Mouse (Mus musculus): ENCODE data around the gene Scrn1. TPM values are rescaled to one million over a fixed set of nuclear protein-coding genes. Genes with fewer than 3 reads are reported as not detected.

Gene Scrn1
- polyA plus RNA-seq, 1 experiment from 2014 or later = 96.6 TPM

GRCm38 (mm10) chr6:54462766-54463165, 103.5 kb downstream of the Scrn1 start:
- no peak overlapping the region for H3K27ac ChIP-seq
- H3K4me2 ChIP-seq (replicated peaks) = no peak overlapping the region
- H3K4me1 ChIP-seq (replicated peaks) = peaks cover 12% of the 10 kb centered on the region; the same call in 1 of the 2 replicates
- H3K4me3 ChIP-seq (replicated peaks) = no peak overlapping the region
- no peaks in the 10 kb centered on the region for H3K36me3 ChIP-seq
- WGBS = 90% methylated on average over 6 of the region's 6 CpGs
- no peaks in the 10 kb centered on the region for H3K9me3 ChIP-seq
- no peak overlapping the region for H3K9ac ChIP-seq (replicated peaks)
- H3K27me3 ChIP-seq = no peaks in the 10 kb centered on the region
- no peak for ATAC-seq

GRCm38 (mm10) chr6:54460915-54461671, 105.2 kb downstream of the Scrn1 start:
- Histone ChIP-seq H3K36me3 (no peaks in the 10 kb centered on the region), H3K4me3 (replicated peaks) (no peak overlapping the region), H3K9ac (replicated peaks) (no peak overlapping the region), H3K27ac (no peak overlapping the region), H3K9me3 (no peaks in the 10 kb centered on the region), H3K4me1 (replicated peaks) (peaks cover 12% of the 10 kb centered on the region; the same call in 1 of the 2 replicates), H3K4me2 (replicated peaks) (no peak overlapping the region), H3K27me3 (no peaks in the 10 kb centered on the region)
- ATAC-seq = peak; percentile 37; the same call in 1 of the 2 replicates
- 74% methylated on average over 13 of the region's 13 CpGs for WGBS

- no peak for ATAC-seq
- H3K27me3 ChIP-seq = no peaks in the 10 kb centered on the region
- H3K9ac ChIP-seq (replicated peaks) = no peak overlapping the region
- H3K4me3 ChIP-seq (replicated peaks) = no peak overlapping the region
- no peak overlapping the region for H3K4me2 ChIP-seq (replicated peaks)
- H3K36me3 ChIP-seq = no peaks in the 10 kb centered on the region
- no peaks in the 10 kb centered on the region for H3K9me3 ChIP-seq
- H3K4me1 ChIP-seq (replicated peaks) = peaks cover 12% of the 10 kb centered on the region; the same call in 1 of the 2 replicates
- no peak overlapping the region for H3K27ac ChIP-seq
- 72% methylated on average over 6 of the region's 6 CpGs for WGBS
These were observed 105.9 kb downstream of the Scrn1 start for GRCm38 (mm10) chr6:54460172-54460914.

GRCm38 (mm10) chr6:54459661-54460060, 106.6 kb downstream of the Scrn1 start:
- Histone ChIP-seq H3K27ac (no peak overlapping the region), H3K4me2 (replicated peaks) (no peak overlapping the region), H3K27me3 (no peaks in the 10 kb centered on the region), H3K9ac (replicated peaks) (no peak overlapping the region), H3K36me3 (no peaks in the 10 kb centered on the region), H3K4me3 (replicated peaks) (no peak overlapping the region), H3K9me3 (no peaks in the 10 kb centered on the region), H3K4me1 (replicated peaks) (peaks cover 12% of the 10 kb centered on the region; the same call in 1 of the 2 replicates)
- WGBS = 59% methylated on average over 7 of the region's 7 CpGs
- no peak for ATAC-seq

Other genes starting within 250 kb of the Scrn1 start
- 1.6 TPM in 2 replicates for gene Prr15, start 240.7 kb downstream of the Scrn1 start, polyA plus RNA-seq (2015; fragmentation: Nextera tagmentation; extraction: Ambion mirVana)
- gene Wipf3, start 136.9 kb downstream of the Scrn1 start, polyA plus RNA-seq (2015; fragmentation: Nextera tagmentation; extraction: Ambion mirVana) = 2.8 and 3.0 TPM in 2 replicates
- gene Plekha8, start 28.6 kb upstream of the Scrn1 start, polyA plus RNA-seq (2015; fragmentation: Nextera tagmentation; extraction: Ambion mirVana) = 11.8 and 12.2 TPM in 2 replicates
- gene Fkbp14, start 30.8 kb upstream of the Scrn1 start, polyA plus RNA-seq (2015; fragmentation: Nextera tagmentation; extraction: Ambion mirVana) = 7.9 and 8.2 TPM in 2 replicates
- 78.4 and 81.2 TPM in 2 replicates for gene Mturn, start 115.1 kb upstream of the Scrn1 start, polyA plus RNA-seq (2015; fragmentation: Nextera tagmentation; extraction: Ambion mirVana)